Mouse (Mus musculus) heart, embryonic 11.5 days (tissue): ENCODE results near the gene Acads. TPM values are rescaled to one million over a fixed set of nuclear protein-coding genes. Genes with fewer than 3 reads are reported as not detected.

Experiments
- ATAC-seq: fragments of 200-750 bp; cut with Nextera tagmentation; replicated peaks from 2 replicates; pipeline ENCODE4 v1.8.0; 2017; ENCODE audit warnings: moderate library complexity; ENCODE audit not compliant: insufficient number of reproducible peaks, low FRiP score, low TSS enrichment
- H3K27ac ChIP-seq: fragments of 300-500 bp; sonication (generic); 2 replicates; pipeline ENCODE4 v1.5.1; 2014; ENCODE audit warnings: mild to moderate bottlenecking, low read depth, low read length
- H3K27me3 ChIP-seq: fragments of 300-500 bp; sonication (generic); 2 replicates; pipeline ENCODE4 v1.6.1; 2014; ENCODE audit warnings: mild to moderate bottlenecking, low read length, mixed read lengths; ENCODE audit not compliant: control insufficient read depth, insufficient read depth
- H3K36me3 ChIP-seq: fragments of 300-500 bp; sonication (generic); 2 replicates; pipeline ENCODE4 v1.6.1; 2014; ENCODE audit warnings: mild to moderate bottlenecking, low read length, moderate library complexity, mixed read lengths; ENCODE audit not compliant: control insufficient read depth, insufficient read depth
- H3K4me1 ChIP-seq: fragments of 300-500 bp; sonication (generic); 2 replicates; pipeline ENCODE4 v1.6.1; 2014; ENCODE audit warnings: low read length; ENCODE audit not compliant: control insufficient read depth, insufficient read depth
- H3K4me2 ChIP-seq: fragments of 300-500 bp; sonication (generic); 2 replicates; pipeline ENCODE4 v1.6.1; 2014; ENCODE audit warnings: mild to moderate bottlenecking, moderate library complexity
- H3K4me3 ChIP-seq: fragments of 300-500 bp; sonication (generic); 2 replicates; pipeline ENCODE4 v1.5.1; 2014; ENCODE audit warnings: low read depth, low read length
- H3K9ac ChIP-seq: fragments of 300-500 bp; sonication (generic); 2 replicates; pipeline ENCODE4 v1.6.1; 2014; ENCODE audit warnings: mild to moderate bottlenecking, low read depth, low read length, moderate library complexity
- H3K9me3 ChIP-seq: fragments of 300-500 bp; sonication (generic); replicated peaks from 2 replicates; pipeline ENCODE4 v1.6.1; 2016; ENCODE audit warnings: low read length; ENCODE audit not compliant: control insufficient read depth
- WGBS: fragments of 180-500 bp; shearing (Covaris S2); extraction: QIAGEN DNeasy Blood & Tissue Kit; methylation state at CpG from one replicate; pipeline ENCODE4 v1.1.7; 2014; ENCODE audit not compliant: insufficient replicate concordance; 5-methylcytosine and 5-hydroxymethylcytosine counted together
- polyA plus RNA-seq: library from polyadenylated mRNA; unstranded; fragments of >200 nt; fragmentation: Nextera tagmentation; extraction: Ambion mirVana; gene quantifications from 2 replicates; pipeline ENCODE4 v1.2.1, GENCODE M21; 2014

Gene Acads
- polyA plus RNA-seq, 1 experiment from 2014 or later: 75.6 TPM

DNA sequence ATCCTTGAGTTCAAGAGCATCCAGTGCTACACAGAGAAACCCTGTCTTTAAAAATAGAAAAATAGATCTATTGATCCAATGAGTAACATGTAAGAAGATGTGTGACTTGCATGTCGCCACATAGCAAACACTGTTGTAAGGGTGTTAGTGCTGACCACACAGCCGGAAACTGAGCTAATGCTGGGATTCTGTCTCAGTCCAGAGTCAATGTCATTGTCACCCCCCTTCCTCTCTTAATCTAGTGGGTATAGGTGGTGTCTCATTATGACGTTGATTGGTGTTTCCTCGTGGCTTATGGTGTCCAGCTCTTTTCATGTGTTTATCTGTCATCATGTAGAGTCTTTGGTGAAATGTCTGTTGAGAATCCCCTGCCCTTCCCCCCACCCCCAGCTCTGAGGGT lies 52.9 kb downstream of the Acads start:
- no peak overlapping the region for H3K4me3 ChIP-seq
- no peak for ATAC-seq
- 55% methylated on average over 4 of the region's 4 CpGs for WGBS
- H3K27me3 ChIP-seq: no peaks in the 10 kb centered on the region
- H3K9me3 ChIP-seq: no peaks in the 10 kb centered on the region
- no peak overlapping the region; the same call in 1 of the 2 replicates for H3K4me2 ChIP-seq
- H3K36me3 ChIP-seq: no peaks in the 10 kb centered on the region; the same call in 1 of the 2 replicates
- H3K9ac ChIP-seq: no peak overlapping the region
- H3K27ac ChIP-seq: no peak overlapping the region
- peaks cover 42% of the 10 kb centered on the region for H3K4me1 ChIP-seq

DNA sequence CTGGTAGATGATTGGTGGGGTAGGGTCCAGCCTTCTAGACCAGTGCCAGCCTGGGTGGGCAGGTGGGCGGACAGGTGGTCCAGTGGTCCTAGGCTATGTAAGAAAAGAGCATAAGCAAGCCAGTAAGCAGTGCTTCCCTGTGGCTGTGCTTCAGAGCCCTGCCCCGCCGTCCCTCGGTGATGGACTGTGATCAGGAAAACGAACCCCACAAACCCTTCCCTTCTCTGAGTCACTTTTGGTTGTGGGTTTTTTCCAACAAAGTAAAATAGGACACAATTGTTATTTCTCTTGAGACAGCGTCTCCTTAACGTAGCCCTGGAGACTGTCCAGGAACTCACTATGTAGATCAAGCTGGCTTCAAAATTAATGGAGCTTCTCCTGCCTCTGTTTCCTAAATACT lies 55.8 kb downstream of the Acads start:
- H3K9ac ChIP-seq: no peak overlapping the region
- H3K4me2 ChIP-seq: no peak overlapping the region
- H3K36me3 ChIP-seq: no peaks in the 10 kb centered on the region; the same call in 1 of the 2 replicates
- H3K27ac ChIP-seq: no peak overlapping the region
- no peaks in the 10 kb centered on the region for H3K9me3 ChIP-seq
- no peaks in the 10 kb centered on the region for H3K27me3 ChIP-seq
- no peak for ATAC-seq
- WGBS: 87% methylated on average over 7 of the region's 7 CpGs
- peaks cover 34% of the 10 kb centered on the region for H3K4me1 ChIP-seq
- H3K4me3 ChIP-seq: no peak overlapping the region

DNA sequence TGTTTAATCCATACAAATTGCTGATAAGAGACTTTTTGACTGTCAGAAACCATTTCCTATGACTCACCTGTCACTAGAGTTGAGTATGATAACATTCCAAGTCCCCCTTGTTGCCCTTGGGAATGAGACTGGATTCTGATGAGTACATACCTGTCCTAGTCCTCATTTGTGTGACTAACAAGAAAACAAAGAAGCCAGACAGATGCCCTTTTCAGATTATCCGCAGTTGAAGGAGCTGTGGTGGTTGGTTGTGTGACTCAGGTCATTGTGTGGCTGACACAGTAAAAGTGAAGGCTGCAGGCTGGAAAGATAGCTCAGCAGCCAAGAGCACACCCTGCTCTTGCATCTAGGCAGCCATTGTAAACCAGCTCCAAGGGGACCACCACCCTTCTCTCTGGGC lies 56.6 kb downstream of the Acads start:
- Histone ChIP-seq H3K9me3 (no peaks in the 10 kb centered on the region), H3K36me3 (no peaks in the 10 kb centered on the region; the same call in 1 of the 2 replicates), H3K27me3 (no peaks in the 10 kb centered on the region), H3K4me1 (peaks cover 30% of the 10 kb centered on the region), H3K9ac (no peak overlapping the region), H3K4me2 (no peak overlapping the region), H3K4me3 (no peak overlapping the region), H3K27ac (no peak overlapping the region)
- ATAC-seq: no peak
- 74% methylated on average over 1 of the region's 1 CpGs for WGBS

DNA sequence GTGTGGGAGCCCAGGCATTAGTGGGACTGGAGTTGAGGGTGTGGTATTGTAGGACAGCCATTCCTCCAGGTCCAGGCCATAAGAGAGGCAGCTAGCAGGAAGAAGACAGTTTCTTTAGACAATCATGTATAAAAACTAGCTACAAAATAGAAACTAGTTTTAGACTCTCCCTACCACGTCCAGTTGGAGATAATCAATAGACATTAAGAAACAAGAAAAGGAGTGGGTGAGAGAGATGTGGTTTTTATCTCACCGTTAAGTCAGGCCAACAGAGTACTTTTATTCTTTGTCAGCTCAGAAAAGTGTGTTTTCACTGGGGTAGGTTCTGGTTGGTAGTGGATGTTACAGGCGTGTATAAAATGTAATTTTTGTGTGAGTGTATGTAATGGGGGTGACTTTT lies 58.2 kb downstream of the Acads start:
- Histone ChIP-seq H3K36me3 (no peaks in the 10 kb centered on the region; the same call in 1 of the 2 replicates), H3K9me3 (no peaks in the 10 kb centered on the region), H3K4me1 (peaks cover 16% of the 10 kb centered on the region), H3K27me3 (no peaks in the 10 kb centered on the region), H3K9ac (no peak overlapping the region), H3K27ac (no peak overlapping the region), H3K4me3 (no peak overlapping the region), H3K4me2 (no peak overlapping the region)
- no peak for ATAC-seq
- 82% methylated on average over 3 of the region's 3 CpGs for WGBS

Other genes starting within 250 kb of the Acads start
- gene Oasl2, start 222.4 kb downstream of the Acads start, polyA plus RNA-seq: 2.7 and 4.3 TPM in 2 replicates
- 0.30 and 0.37 TPM in 2 replicates for gene Oasl1, start 196.1 kb downstream of the Acads start, polyA plus RNA-seq
- 31.0 and 35.0 TPM in 2 replicates for gene 2210016L21Rik, start 177.2 kb downstream of the Acads start, polyA plus RNA-seq
- not detected in 2 replicates for gene Hnf1a, start 148.3 kb downstream of the Acads start, polyA plus RNA-seq
- 15.5 and 18.6 TPM in 2 replicates for gene Sppl3, start 108.2 kb downstream of the Acads start, polyA plus RNA-seq
- 19.1 and 19.2 TPM in 2 replicates for gene Gm10401, start 21.1 kb downstream of the Acads start, polyA plus RNA-seq
- 18.9 and 21.6 TPM in 2 replicates for gene Unc119b, start 15.6 kb upstream of the Acads start, polyA plus RNA-seq
- 68.9 and 77.8 TPM in 2 replicates for gene Mlec, start 38.8 kb upstream of the Acads start, polyA plus RNA-seq
- gene Cabp1, start 75.0 kb upstream of the Acads start, polyA plus RNA-seq: 0.63 and 1.3 TPM in 2 replicates
- gene Pop5, start 116.5 kb upstream of the Acads start, polyA plus RNA-seq: 86.9 and 90.6 TPM in 2 replicates
- gene Rnf10, start 153.6 kb upstream of the Acads start, polyA plus RNA-seq: 58.0 and 77.3 TPM in 2 replicates
- gene Coq5, start 160.3 kb upstream of the Acads start, polyA plus RNA-seq: 79.6 and 81.8 TPM in 2 replicates
- gene Dynll1, start 181.7 kb upstream of the Acads start, polyA plus RNA-seq: 1,523 and 1,540 TPM in 2 replicates
- 140 and 149 TPM in 2 replicates for gene Srsf9, start 207.8 kb upstream of the Acads start, polyA plus RNA-seq
- gene Gatc, start 221.8 kb upstream of the Acads start, polyA plus RNA-seq: 27.0 and 31.0 TPM in 2 replicates
- gene Triap1, start 221.9 kb upstream of the Acads start, polyA plus RNA-seq: 40.4 and 43.9 TPM in 2 replicates
- 1,289 and 1,331 TPM in 2 replicates for gene Cox6a1, start 229.6 kb upstream of the Acads start, polyA plus RNA-seq